Mouse (Mus musculus): ENCODE data around the gene Bri3.

GRCm38 (mm10) chr5:144341085-144341484 lies 96.8 kb downstream of the Bri3 start:
- TF ChIP-seq CTCF (IDR thresholded peaks at IDR 0.05; ENCODE audit: extremely low read depth, insufficient read depth, low read length) (no peak), POLR2A (IDR thresholded peaks at IDR 0.05; ENCODE audit: extremely low read depth, insufficient read depth, low read length) (no peak)
